In genomic region chr9:107571534-107572326, GRCm38 (mm10) we compare ENCODE assay signal across 10 mouse cellular contexts. TPM values are rescaled to one million over a fixed set of nuclear protein-coding genes. Genes with fewer than 3 reads are reported as not detected.
DNase-seq lines count a peak whose midpoint lies in the region; ATAC-seq and TF ChIP-seq lines count a peak whose summit lies in the region.
"Had no signal": no experiment of that assay in that cellular context is flagged by ENCODE, and none has a peak within 500 bp of the region (broad histone marks: within the 10 kb centered on the region; RNA-seq: fewer than 3 reads in every experiment).

No protein-coding gene starts in this region.

- TF ChIP-seq POLR2A in bone marrow, adult 2 months (IDR thresholded peaks at IDR 0.05; ENCODE audit: borderline replicate concordance, control insufficient read depth, low read depth, low read length), result no peak

- 92% methylated on average over 22 of the region's 22 CpGs for WGBS in forebrain, embryonic 15.5 days
- WGBS in forebrain, embryonic 16.5 days, result 95% methylated on average over 22 of the region's 22 CpGs
- WGBS in bone marrow, adult 2 months, result 89% methylated on average over 22 of the region's 22 CpGs
- 79% methylated on average over 22 of the region's 22 CpGs for WGBS in intestine, embryonic 16.5 days
- 78% methylated on average over 22 of the region's 22 CpGs for WGBS in lung, postnatal 0 days

- no peak for ATAC-seq in forebrain, embryonic 15.5 days (replicated peaks)
- no peak for ATAC-seq in forebrain, embryonic 16.5 days
- ATAC-seq in intestine, embryonic 16.5 days, result no peak
- peak; percentile 6 for ATAC-seq in lung, postnatal 0 days
- ATAC-seq: activated CD4-positive, CD25-positive, alpha-beta regulatory T cell, adult 4 months had no signal

- H3K36me3 ChIP-seq in forebrain, embryonic 15.5 days, result peaks cover 41% of the 10 kb centered on the region
- H3K36me3 ChIP-seq in forebrain, embryonic 16.5 days (ENCODE audit: control insufficient read depth, insufficient read depth), result peaks cover 27% of the 10 kb centered on the region
- peaks cover 3% of the 10 kb centered on the region; the same call in 1 of the 2 replicates for H3K36me3 ChIP-seq in intestine, embryonic 16.5 days (ENCODE audit: control insufficient read depth, insufficient read depth, low read length)
- H3K36me3 ChIP-seq in lung, postnatal 0 days (ENCODE audit: insufficient read depth, low read length), result peaks cover 8% of the 10 kb centered on the region; the same call in 1 of the 2 replicates

- no peak overlapping the region for H3K9ac ChIP-seq in forebrain, embryonic 15.5 days (replicated peaks)
- H3K9ac ChIP-seq in forebrain, embryonic 16.5 days (replicated peaks; ENCODE audit: low read depth, low read length), result no peak overlapping the region
- H3K9ac ChIP-seq in intestine, embryonic 16.5 days (ENCODE audit: low read depth, low read length), result no peak overlapping the region
- H3K9ac ChIP-seq in lung, postnatal 0 days (replicated peaks; ENCODE audit: low read depth), result no peak overlapping the region

- H3K9me3 ChIP-seq in forebrain, embryonic 15.5 days, result no peaks in the 10 kb centered on the region
- no peaks in the 10 kb centered on the region for H3K9me3 ChIP-seq in forebrain, embryonic 16.5 days (ENCODE audit: control insufficient read depth, low read length)
- H3K9me3 ChIP-seq in intestine, embryonic 16.5 days (ENCODE audit: control insufficient read depth, low read length), result no peaks in the 10 kb centered on the region
- no peaks in the 10 kb centered on the region for H3K9me3 ChIP-seq in lung, postnatal 0 days (ENCODE audit: low read length)

- peaks cover 44% of the 10 kb centered on the region for H3K4me1 ChIP-seq in forebrain, embryonic 15.5 days
- H3K4me1 ChIP-seq in forebrain, embryonic 16.5 days (replicated peaks; ENCODE audit: control insufficient read depth, insufficient read depth, low read length), result peaks cover 38% of the 10 kb centered on the region
- no peaks in the 10 kb centered on the region; the same call in 1 of the 2 replicates for H3K4me1 ChIP-seq in bone marrow, adult 2 months (ENCODE audit: control insufficient read depth, insufficient read depth, low read length)
- H3K4me1 ChIP-seq in intestine, embryonic 16.5 days (ENCODE audit: control insufficient read depth, insufficient read depth, low read length), result peaks cover 47% of the 10 kb centered on the region
- peaks cover 12% of the 10 kb centered on the region; the same call in 1 of the 2 replicates for H3K4me1 ChIP-seq in lung, postnatal 0 days (ENCODE audit: insufficient read depth, low read depth, low read length)

- no peak overlapping the region for H3K27ac ChIP-seq in forebrain, embryonic 15.5 days (replicated peaks)
- H3K27ac ChIP-seq in forebrain, embryonic 16.5 days (ENCODE audit: low read length), result no peak overlapping the region
- H3K27ac ChIP-seq in bone marrow, adult 2 months (ENCODE audit: control insufficient read depth, insufficient read depth, low read depth, low read length, poor library complexity), result peak overlapping the region; percentile 39
- peak overlapping the region; percentile 52; the same call in 1 of the 2 replicates for H3K27ac ChIP-seq in intestine, embryonic 16.5 days (ENCODE audit: low read length)
- H3K27ac ChIP-seq in lung, postnatal 0 days (ENCODE audit: low read length), result peak overlapping the region; percentile 66

- peak; percentile 97 for TF ChIP-seq EP300 in lung, postnatal 0 days (IDR thresholded peaks at IDR 0.05)

- H3K4me3 ChIP-seq in forebrain, embryonic 15.5 days, result no peak overlapping the region
- no peak overlapping the region for H3K4me3 ChIP-seq in forebrain, embryonic 16.5 days (replicated peaks; ENCODE audit: low read length)
- H3K4me3 ChIP-seq in bone marrow, adult 2 months (replicated peaks; ENCODE audit: control insufficient read depth, low read depth, low read length), result no peak overlapping the region
- H3K4me3 ChIP-seq in intestine, embryonic 16.5 days (ENCODE audit: low read length), result peak overlapping the region; percentile 78; the same call in 1 of the 2 replicates
- no peak overlapping the region for H3K4me3 ChIP-seq in lung, postnatal 0 days (ENCODE audit: low read depth, low read length)

- DNase-seq in lung, postnatal 0 days (ENCODE audit: low spot score), result peak; percentile 52
- no peak for DNase-seq in gastrocnemius, adult 18-20 months (ENCODE audit: low spot score)
- no peak for DNase-seq in thymus, postnatal 0 days (ENCODE audit: low spot score)
- no peak for DNase-seq in left cerebral cortex, adult 9 months (ENCODE audit: low spot score in 2 of 2)
- DNase-seq: B cell, adult 2 months had no signal

- no peaks in the 10 kb centered on the region for H3K27me3 ChIP-seq in forebrain, embryonic 15.5 days
- H3K27me3 ChIP-seq in forebrain, embryonic 16.5 days (replicated peaks; ENCODE audit: control insufficient read depth, insufficient read depth, low read length), result no peaks in the 10 kb centered on the region
- H3K27me3 ChIP-seq in intestine, embryonic 16.5 days (replicated peaks; ENCODE audit: control insufficient read depth, insufficient read depth, low read length), result no peaks in the 10 kb centered on the region
- no peaks in the 10 kb centered on the region for H3K27me3 ChIP-seq in lung, postnatal 0 days (replicated peaks; ENCODE audit: insufficient read depth, low read length)

- H3K4me2 ChIP-seq in forebrain, embryonic 15.5 days (replicated peaks), result peak overlapping the region; percentile 82
- H3K4me2 ChIP-seq in forebrain, embryonic 16.5 days (ENCODE audit: low read length), result no peak overlapping the region
- peak overlapping the region; percentile 74 for H3K4me2 ChIP-seq in intestine, embryonic 16.5 days (ENCODE audit: low read depth, low read length)
- 0 out of 2 replicates have a peak overlapping the region, but pooled peaks have one; percentile 70 for H3K4me2 ChIP-seq in lung, postnatal 0 days (replicated peaks; ENCODE audit: low read depth, low read length)

- no peak for TF ChIP-seq CTCF in bone marrow, adult 2 months (IDR thresholded peaks at IDR 0.05; ENCODE audit: control insufficient read depth, insufficient read depth, low read length)
- no peak for TF ChIP-seq CTCF in lung, postnatal 0 days (IDR thresholded peaks at IDR 0.05)

RNA-seq across cellular contexts. Expression of gene Hyal2, which starts 4.0 kb away (rescaled TPM):
- polyA plus RNA-seq in forebrain, embryonic 15.5 days (2015; fragmentation: Nextera tagmentation; extraction: Ambion mirVana), result 75.3 and 76.2 TPM in 2 replicates
- 69.7 and 74.5 TPM in 2 replicates for polyA plus RNA-seq in forebrain, embryonic 16.5 days (2015; fragmentation: Nextera tagmentation; extraction: Ambion mirVana)
- polyA plus RNA-seq in bone marrow, adult 2 months (2011; ENCODE audit: insufficient read depth, insufficient read length, low replicate concordance, missing spikeins), result 6.8 and 7.2 TPM in 2 replicates
- polyA plus RNA-seq in intestine, embryonic 16.5 days (2015; fragmentation: Nextera tagmentation; extraction: Ambion mirVana), result 88.2 and 91.2 TPM in 2 replicates
- 103 and 104 TPM in 2 replicates for polyA plus RNA-seq in lung, postnatal 0 days (2015; fragmentation: Nextera tagmentation; extraction: Ambion mirVana)
- 10 to 100 TPM; 14.0 to 25.3 TPM for total RNA-seq in gastrocnemius, adult 18-20 months (2021)
- polyA plus RNA-seq in thymus, postnatal 0 days (2015; fragmentation: Nextera tagmentation; extraction: Ambion mirVana), result 31.0 and 31.3 TPM in 2 replicates

RNA-seq across cellular contexts. Expression of gene Hyal1, which starts 5.0 kb away (rescaled TPM):
- 8.6 and 8.8 TPM in 2 replicates for polyA plus RNA-seq in forebrain, embryonic 15.5 days (2015; fragmentation: Nextera tagmentation; extraction: Ambion mirVana)
- 6.9 and 7.2 TPM in 2 replicates for polyA plus RNA-seq in forebrain, embryonic 16.5 days (2015; fragmentation: Nextera tagmentation; extraction: Ambion mirVana)
- 2.9 and 8.5 TPM in 2 replicates for polyA plus RNA-seq in bone marrow, adult 2 months (2011; ENCODE audit: insufficient read depth, insufficient read length, low replicate concordance, missing spikeins)
- polyA plus RNA-seq in intestine, embryonic 16.5 days (2015; fragmentation: Nextera tagmentation; extraction: Ambion mirVana), result 5.8 and 5.9 TPM in 2 replicates
- 9.7 and 11.0 TPM in 2 replicates for polyA plus RNA-seq in lung, postnatal 0 days (2015; fragmentation: Nextera tagmentation; extraction: Ambion mirVana)
- 1 to 10 TPM; 1.4 to 1.5 TPM for total RNA-seq in gastrocnemius, adult 18-20 months (2021)
- polyA plus RNA-seq in thymus, postnatal 0 days (2015; fragmentation: Nextera tagmentation; extraction: Ambion mirVana), result 6.1 and 9.0 TPM in 2 replicates

RNA-seq across cellular contexts. Expression of gene Naa80, which starts 7.0 kb away (rescaled TPM):
- 14.7 and 17.0 TPM in 2 replicates for polyA plus RNA-seq in forebrain, embryonic 15.5 days (2015; fragmentation: Nextera tagmentation; extraction: Ambion mirVana)
- 16.2 and 16.9 TPM in 2 replicates for polyA plus RNA-seq in forebrain, embryonic 16.5 days (2015; fragmentation: Nextera tagmentation; extraction: Ambion mirVana)
- 14.9 and 34.9 TPM in 2 replicates for polyA plus RNA-seq in bone marrow, adult 2 months (2011; ENCODE audit: insufficient read depth, insufficient read length, low replicate concordance, missing spikeins)
- 19.2 and 20.2 TPM in 2 replicates for polyA plus RNA-seq in intestine, embryonic 16.5 days (2015; fragmentation: Nextera tagmentation; extraction: Ambion mirVana)
- 17.9 and 22.0 TPM in 2 replicates for polyA plus RNA-seq in lung, postnatal 0 days (2015; fragmentation: Nextera tagmentation; extraction: Ambion mirVana)
- total RNA-seq in gastrocnemius, adult 18-20 months (2021), result 10 to 100 TPM; 14.0 to 15.3 TPM
- 18.4 and 23.1 TPM in 2 replicates for polyA plus RNA-seq in thymus, postnatal 0 days (2015; fragmentation: Nextera tagmentation; extraction: Ambion mirVana)

RNA-seq across cellular contexts. Expression of gene Tusc2, which starts 8.7 kb away (rescaled TPM):
- 96.7 and 97.5 TPM in 2 replicates for polyA plus RNA-seq in forebrain, embryonic 15.5 days (2015; fragmentation: Nextera tagmentation; extraction: Ambion mirVana)
- polyA plus RNA-seq in forebrain, embryonic 16.5 days (2015; fragmentation: Nextera tagmentation; extraction: Ambion mirVana), result 93.2 and 98.5 TPM in 2 replicates
- polyA plus RNA-seq in bone marrow, adult 2 months (2011; ENCODE audit: insufficient read depth, insufficient read length, low replicate concordance, missing spikeins), result 15.0 and 22.1 TPM in 2 replicates
- polyA plus RNA-seq in intestine, embryonic 16.5 days (2015; fragmentation: Nextera tagmentation; extraction: Ambion mirVana), result 49.6 and 50.6 TPM in 2 replicates
- polyA plus RNA-seq in lung, postnatal 0 days (2015; fragmentation: Nextera tagmentation; extraction: Ambion mirVana), result 38.1 and 41.5 TPM in 2 replicates
- 10 to 100 TPM; 38.7 to 40.9 TPM for total RNA-seq in gastrocnemius, adult 18-20 months (2021)
- polyA plus RNA-seq in thymus, postnatal 0 days (2015; fragmentation: Nextera tagmentation; extraction: Ambion mirVana), result 56.7 and 57.8 TPM in 2 replicates

RNA-seq across cellular contexts. Expression of gene Hyal3, which starts 8.9 kb away (rescaled TPM):
- 1.3 and 2.1 TPM in 2 replicates for polyA plus RNA-seq in forebrain, embryonic 15.5 days (2015; fragmentation: Nextera tagmentation; extraction: Ambion mirVana)
- 1.4 TPM in 2 replicates for polyA plus RNA-seq in forebrain, embryonic 16.5 days (2015; fragmentation: Nextera tagmentation; extraction: Ambion mirVana)
- polyA plus RNA-seq in bone marrow, adult 2 months (2011; ENCODE audit: insufficient read depth, insufficient read length, low replicate concordance, missing spikeins), result 2.8 TPM in 1 of 2 replicates, not detected in the other
- 0.66 and 0.68 TPM in 2 replicates for polyA plus RNA-seq in intestine, embryonic 16.5 days (2015; fragmentation: Nextera tagmentation; extraction: Ambion mirVana)
- polyA plus RNA-seq in lung, postnatal 0 days (2015; fragmentation: Nextera tagmentation; extraction: Ambion mirVana), result 1.7 and 2.2 TPM in 2 replicates
- total RNA-seq in gastrocnemius, adult 18-20 months (2021), result under 1 TPM; 0.19 to 0.23 TPM
- 0.90 and 1.2 TPM in 2 replicates for polyA plus RNA-seq in thymus, postnatal 0 days (2015; fragmentation: Nextera tagmentation; extraction: Ambion mirVana)

Comparison
In these comparisons a context has a peak if more than half of its experiments do, and no peak if none do; other contexts are left out.
1. H3K27ac ChIP-seq: peak in bone marrow, adult 2 months (single experiment), intestine, embryonic 16.5 days (single experiment) and lung, postnatal 0 days (single experiment); none in forebrain, embryonic 15.5 days (single experiment) and forebrain, embryonic 16.5 days (single experiment).